In the genomic region with DNA sequence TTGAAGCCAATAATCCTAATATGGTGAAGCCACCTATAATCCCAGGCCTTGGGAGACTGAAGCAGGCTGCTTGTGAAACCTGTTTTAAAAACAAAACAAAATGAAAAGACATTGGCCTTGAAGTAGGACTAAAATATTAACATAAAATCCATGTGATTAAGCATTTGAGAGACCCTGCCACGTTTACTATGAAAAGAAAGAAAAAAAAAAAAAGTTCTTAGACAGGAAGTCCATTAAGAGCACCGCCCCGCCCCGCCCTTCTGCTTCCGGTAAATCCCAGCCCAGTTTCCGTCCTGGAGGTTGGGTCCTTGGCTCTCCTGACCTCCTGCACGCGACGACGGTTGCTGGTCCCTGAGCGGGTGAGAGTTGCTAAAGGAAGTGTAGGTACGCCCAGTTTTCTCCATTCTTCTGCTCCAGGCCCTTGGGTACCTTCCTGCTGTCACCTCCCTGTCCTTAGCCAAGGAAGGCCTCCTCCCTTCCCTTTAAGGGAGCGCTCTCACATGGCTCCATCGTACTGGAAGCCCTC, we compare ENCODE assay signal across 21 mouse cellular contexts. TPM values are rescaled to one million over a fixed set of nuclear protein-coding genes. Genes with fewer than 3 reads are reported as not detected.
DNase-seq lines count a peak whose midpoint lies in the region; ATAC-seq and TF ChIP-seq lines count a peak whose summit lies in the region.
"Had no signal": no experiment of that assay in that cellular context is flagged by ENCODE, and none has a peak within 500 bp of the region (broad histone marks: within the 10 kb centered on the region; RNA-seq: fewer than 3 reads in every experiment).

A gene (plus strand): TSS at position 291 of the 526 bp plus-strand sequence.

- no peak for ATAC-seq in heart, embryonic 11.5 days (replicated peaks; ENCODE audit: insufficient number of reproducible peaks, low FRiP score, low TSS enrichment)
- ATAC-seq in lung, postnatal 0 days, result no peak; the same call in 1 of the 2 replicates
- ATAC-seq: activated CD4-positive, CD25-positive, alpha-beta regulatory T cell, adult 4 months; forebrain, embryonic 15.5 days had no signal

- no peak within 1 kb of the TSS for H3K4me3 ChIP-seq in heart, embryonic 11.5 days (ENCODE audit: low read depth, low read length)
- H3K4me3 ChIP-seq in lung, postnatal 0 days (ENCODE audit: low read depth, low read length), result no peak within 1 kb of the TSS
- no peak within 1 kb of the TSS for H3K4me3 ChIP-seq in lung, adult 2 months (replicated peaks; ENCODE audit: extremely low read depth, low read depth, low read length)
- peak within 1 kb of the TSS; percentile 82 for H3K4me3 ChIP-seq in E14TG2a.4 (replicated peaks; ENCODE audit: low read length)
- H3K4me3 ChIP-seq in hindbrain, embryonic 10.5 days, result no peak within 1 kb of the TSS
- H3K4me3 ChIP-seq: embryonic facial prominence, embryonic 13.5 days; forebrain, embryonic 15.5 days; layer of hippocampus, adult 2 months; midbrain, embryonic 12.5 days had no signal

- H3K27me3 ChIP-seq in heart, embryonic 11.5 days (ENCODE audit: control insufficient read depth, insufficient read depth, low read length), result no peaks in the 10 kb centered on the region
- no peaks in the 10 kb centered on the region for H3K27me3 ChIP-seq in lung, postnatal 0 days (replicated peaks; ENCODE audit: insufficient read depth, low read length)
- no peaks in the 10 kb centered on the region for H3K27me3 ChIP-seq in E14TG2a.4 (ENCODE audit: insufficient read depth, low read length)
- no peaks in the 10 kb centered on the region for H3K27me3 ChIP-seq in hindbrain, embryonic 10.5 days (ENCODE audit: insufficient read depth, poor library complexity, severe bottlenecking)
- H3K27me3 ChIP-seq: embryonic facial prominence, embryonic 13.5 days; forebrain, embryonic 15.5 days; midbrain, embryonic 12.5 days had no signal

- H3K9me3 ChIP-seq in heart, embryonic 11.5 days (replicated peaks; ENCODE audit: control insufficient read depth, low read length), result no peaks in the 10 kb centered on the region
- no peaks in the 10 kb centered on the region for H3K9me3 ChIP-seq in lung, postnatal 0 days (ENCODE audit: low read length)
- no peaks in the 10 kb centered on the region for H3K9me3 ChIP-seq in E14TG2a.4 (ENCODE audit: low read length)
- H3K9me3 ChIP-seq in hindbrain, embryonic 10.5 days, result no peaks in the 10 kb centered on the region
- H3K9me3 ChIP-seq: embryonic facial prominence, embryonic 13.5 days; forebrain, embryonic 15.5 days; midbrain, embryonic 12.5 days had no signal

- DNase-seq in heart, adult 8-10 months (ENCODE audit: low spot score), result peak; percentile 3
- peak; percentile 8 for DNase-seq in lung, postnatal 0 days (ENCODE audit: low spot score)
- no peak for DNase-seq in lung, adult 2 months
- peak; percentile 85 for DNase-seq in ZHBTc4 (ENCODE audit: low read depth, low spot score)
- no peak for DNase-seq in hindbrain, embryonic 10.5 days (ENCODE audit: low spot score)
- no peak for DNase-seq in T-cell, adult 2 months (ENCODE audit: low spot score)
- DNase-seq: adrenal gland, postnatal 10 days; cerebellum, adult 9-11 months; gastrocnemius, postnatal 36 days; thymus, postnatal 4 days had no signal

- 69% methylated on average over 14 of the region's 14 CpGs for WGBS in heart, embryonic 11.5 days (ENCODE audit: insufficient replicate concordance)
- 58% methylated on average over 14 of the region's 14 CpGs for WGBS in lung, postnatal 0 days
- WGBS in lung, adult 2 months, result 58% methylated on average over 14 of the region's 14 CpGs
- 84% methylated on average over 14 of the region's 14 CpGs for WGBS in hindbrain, embryonic 10.5 days

- no peak for TF ChIP-seq EP300 in lung, postnatal 0 days (IDR thresholded peaks at IDR 0.05)

- no peak for TF ChIP-seq CTCF in lung, postnatal 0 days (IDR thresholded peaks at IDR 0.05)
- TF ChIP-seq CTCF in lung, adult 2 months (IDR thresholded peaks at IDR 0.05; ENCODE audit: insufficient read depth, low read length), result no peak
- TF ChIP-seq CTCF in E14TG2a.4 (conservative IDR thresholded peaks at IDR 0.05; ENCODE audit: low read length), result no peak

- H3K4me2 ChIP-seq in heart, embryonic 11.5 days, result no peak within 1 kb of the TSS
- no peak within 1 kb of the TSS for H3K4me2 ChIP-seq in lung, postnatal 0 days (replicated peaks; ENCODE audit: low read depth, low read length)
- H3K4me2 ChIP-seq: embryonic facial prominence, embryonic 13.5 days; forebrain, embryonic 15.5 days; midbrain, embryonic 12.5 days had no signal

- H3K9ac ChIP-seq in heart, embryonic 11.5 days (ENCODE audit: low read depth, low read length), result no peak within 1 kb of the TSS
- no peak within 1 kb of the TSS for H3K9ac ChIP-seq in lung, postnatal 0 days (replicated peaks; ENCODE audit: low read depth)
- H3K9ac ChIP-seq: embryonic facial prominence, embryonic 13.5 days; forebrain, embryonic 15.5 days; midbrain, embryonic 12.5 days had no signal

- TF ChIP-seq POLR2A in lung, adult 2 months (IDR thresholded peaks at IDR 0.05; ENCODE audit: borderline replicate concordance, extremely low read depth, low read depth, low read length), result no peak

- H3K27ac ChIP-seq in heart, embryonic 11.5 days (ENCODE audit: low read depth, low read length), result no peak within 1 kb of the TSS
- no peak within 1 kb of the TSS for H3K27ac ChIP-seq in lung, postnatal 0 days (ENCODE audit: low read length)
- no peak within 1 kb of the TSS for H3K27ac ChIP-seq in hindbrain, embryonic 10.5 days
- H3K27ac ChIP-seq: embryonic facial prominence, embryonic 13.5 days; forebrain, embryonic 15.5 days; layer of hippocampus, adult 2 months; midbrain, embryonic 12.5 days had no signal

- H3K36me3 ChIP-seq in heart, embryonic 11.5 days (ENCODE audit: control insufficient read depth, insufficient read depth, low read length), result no peaks in the 10 kb centered on the region
- H3K36me3 ChIP-seq in lung, postnatal 0 days (ENCODE audit: insufficient read depth, low read length), result no peaks in the 10 kb centered on the region
- peaks cover 27% of the 10 kb centered on the region for H3K36me3 ChIP-seq in E14TG2a.4 (ENCODE audit: insufficient read depth, low read length)
- H3K36me3 ChIP-seq in hindbrain, embryonic 10.5 days, result no peaks in the 10 kb centered on the region
- H3K36me3 ChIP-seq: embryonic facial prominence, embryonic 13.5 days; forebrain, embryonic 15.5 days; midbrain, embryonic 12.5 days had no signal

- no peaks in the 10 kb centered on the region; the same call in 1 of the 2 replicates for H3K4me1 ChIP-seq in heart, embryonic 11.5 days (ENCODE audit: control insufficient read depth, insufficient read depth, low read length)
- no peaks in the 10 kb centered on the region for H3K4me1 ChIP-seq in lung, postnatal 0 days (ENCODE audit: insufficient read depth, low read depth, low read length)
- H3K4me1 ChIP-seq in lung, adult 2 months (ENCODE audit: control insufficient read depth, insufficient read depth, low read length), result no peaks in the 10 kb centered on the region
- peaks cover 25% of the 10 kb centered on the region for H3K4me1 ChIP-seq in E14TG2a.4 (replicated peaks; ENCODE audit: low read depth, low read length)
- H3K4me1 ChIP-seq in hindbrain, embryonic 10.5 days (replicated peaks), result no peaks in the 10 kb centered on the region
- H3K4me1 ChIP-seq: embryonic facial prominence, embryonic 13.5 days; forebrain, embryonic 15.5 days; midbrain, embryonic 12.5 days had no signal

RNA-seq across cellular contexts. Expression of the gene that starts here (rescaled TPM):
- under 1 TPM in 2 of 4 experiments, not detected in 2; 0.50 to 0.72 TPM for total RNA-seq in heart, adult 8-10 months (2022)
- polyA plus RNA-seq in heart, embryonic 11.5 days (2014; fragmentation: Nextera tagmentation; extraction: Ambion mirVana), result 0.17 TPM in 1 of 2 replicates, not detected in the other
- polyA plus RNA-seq in lung, postnatal 0 days (2015; fragmentation: Nextera tagmentation; extraction: Ambion mirVana), result 0.26 and 0.31 TPM in 2 replicates
- polyA plus RNA-seq in lung, adult 2 months (2012; rRNA removed), result 0.21 TPM in 1 of 2 replicates, not detected in the other
- 0.61 TPM in 1 of 2 replicates, not detected in the other for polyA plus RNA-seq in hindbrain, embryonic 10.5 days (2016; fragmentation: Nextera tagmentation; extraction: Ambion mirVana)
- total RNA-seq: gastrocnemius, postnatal 36 days; layer of hippocampus, adult 2 months; left cerebral cortex, postnatal 25 days; megakaryocyte progenitor cell, adult 5-6 weeks had no signal
- polyA plus RNA-seq: heart, embryonic 14.5 days; liver, embryonic 16.5 days had no signal

Comparison
In these comparisons a context has a peak if more than half of its experiments do, and no peak if none do; other contexts are left out.
1. Peak in DNase-seq in heart, adult 8-10 months; RNA of the gene not detected or under 1 TPM.
2. Peak in DNase-seq in lung, postnatal 0 days; RNA of the gene not detected or under 1 TPM.